Comparison of ENCODE assay signal across 8 mouse cellular contexts in genomic region chr5:111220679-111221380, GRCm38 (mm10).
DNase-seq lines count a peak whose midpoint lies in the region; ATAC-seq lines count a peak whose summit lies in the region.
"Had no signal": no experiment of that assay in that cellular context is flagged by ENCODE, and none has a peak within 500 bp of the region (broad histone marks: within the 10 kb centered on the region; RNA-seq: fewer than 3 reads in every experiment).

No protein-coding gene starts in this region.

- no peaks in the 10 kb centered on the region for H3K9me3 ChIP-seq in lung, embryonic 16.5 days (ENCODE audit: control insufficient read depth, low read length)
- H3K9me3 ChIP-seq in forebrain, embryonic 15.5 days: no peaks in the 10 kb centered on the region
- no peaks in the 10 kb centered on the region for H3K9me3 ChIP-seq in midbrain, embryonic 14.5 days (ENCODE audit: control insufficient read depth, low read length)
- H3K9me3 ChIP-seq: liver, embryonic 13.5 days had no signal

- H3K9ac ChIP-seq in lung, embryonic 16.5 days (ENCODE audit: low read length): no peak overlapping the region
- peak overlapping the region; percentile 8; the same call in 1 of the 2 replicates for H3K9ac ChIP-seq in forebrain, embryonic 15.5 days (replicated peaks)
- H3K9ac ChIP-seq in midbrain, embryonic 14.5 days (replicated peaks; ENCODE audit: low read length): peak overlapping the region; percentile 52
- H3K9ac ChIP-seq: liver, embryonic 13.5 days had no signal

- DNase-seq in lung, postnatal 25 days (ENCODE audit: low spot score): no peak
- peak; percentile 86 for DNase-seq in midbrain, embryonic 14.5 days
- peak; percentile 20 for DNase-seq in yolk sac, embryonic 10.5 days (ENCODE audit: low spot score)
- DNase-seq in cerebellum, postnatal 36 days: no peak
- no peak for DNase-seq in layer of hippocampus, adult 9-10 months (ENCODE audit: low spot score)
- DNase-seq: liver, embryonic 13.5 days had no signal

- peaks cover 13% of the 10 kb centered on the region for H3K4me1 ChIP-seq in lung, embryonic 16.5 days (replicated peaks; ENCODE audit: control insufficient read depth, insufficient read depth, low read length)
- H3K4me1 ChIP-seq in forebrain, embryonic 15.5 days: peaks cover 64% of the 10 kb centered on the region
- H3K4me1 ChIP-seq in midbrain, embryonic 14.5 days (ENCODE audit: control insufficient read depth, insufficient read depth, low read length): peaks cover 59% of the 10 kb centered on the region

- peak; percentile 35; the same call in 1 of the 2 replicates for ATAC-seq in lung, embryonic 16.5 days (ENCODE audit: low read depth)
- ATAC-seq in forebrain, embryonic 15.5 days (replicated peaks): peak; percentile 63
- peak; percentile 83 for ATAC-seq in midbrain, embryonic 14.5 days (ENCODE audit: low FRiP score, low TSS enrichment)

- H3K4me2 ChIP-seq in lung, embryonic 16.5 days (ENCODE audit: low read depth, low read length): no peak overlapping the region
- no peak overlapping the region for H3K4me2 ChIP-seq in forebrain, embryonic 15.5 days (replicated peaks)
- H3K4me2 ChIP-seq in midbrain, embryonic 14.5 days (ENCODE audit: low read length): no peak overlapping the region
- H3K4me2 ChIP-seq: liver, embryonic 13.5 days had no signal

- H3K4me3 ChIP-seq in lung, embryonic 16.5 days (ENCODE audit: low read length): no peak overlapping the region
- H3K4me3 ChIP-seq in forebrain, embryonic 15.5 days: no peak overlapping the region
- H3K4me3 ChIP-seq in midbrain, embryonic 14.5 days (replicated peaks; ENCODE audit: low read depth, low read length): no peak overlapping the region
- H3K4me3 ChIP-seq: liver, embryonic 13.5 days had no signal

- peaks cover 4% of the 10 kb centered on the region; the same call in 1 of the 2 replicates for H3K36me3 ChIP-seq in lung, embryonic 16.5 days (ENCODE audit: control insufficient read depth, insufficient read depth, low read length)
- H3K36me3 ChIP-seq in forebrain, embryonic 15.5 days: peaks cover 24% of the 10 kb centered on the region
- peaks cover 26% of the 10 kb centered on the region for H3K36me3 ChIP-seq in midbrain, embryonic 14.5 days (ENCODE audit: control insufficient read depth, insufficient read depth, low read length)
- H3K36me3 ChIP-seq: liver, embryonic 13.5 days had no signal

- H3K27me3 ChIP-seq in lung, embryonic 16.5 days (ENCODE audit: control insufficient read depth, insufficient read depth, low read depth, low read length): no peaks in the 10 kb centered on the region
- no peaks in the 10 kb centered on the region for H3K27me3 ChIP-seq in forebrain, embryonic 15.5 days
- no peaks in the 10 kb centered on the region for H3K27me3 ChIP-seq in midbrain, embryonic 14.5 days (ENCODE audit: control insufficient read depth, insufficient read depth, low read length)
- H3K27me3 ChIP-seq: liver, embryonic 13.5 days had no signal

- no peak overlapping the region for H3K27ac ChIP-seq in lung, embryonic 16.5 days (ENCODE audit: low read length)
- peak overlapping the region; percentile 88 for H3K27ac ChIP-seq in forebrain, embryonic 15.5 days (replicated peaks)
- H3K27ac ChIP-seq in midbrain, embryonic 14.5 days (replicated peaks; ENCODE audit: low read depth, low read length): peak overlapping the region; percentile 94
- H3K27ac ChIP-seq: liver, embryonic 13.5 days had no signal

- WGBS in lung, embryonic 16.5 days: 62% methylated on average over 16 of the region's 16 CpGs
- 11% methylated on average over 16 of the region's 16 CpGs for WGBS in forebrain, embryonic 15.5 days
- 4% methylated on average over 16 of the region's 16 CpGs for WGBS in midbrain, embryonic 14.5 days

Comparison
In these comparisons a context has a peak if more than half of its experiments do, and no peak if none do; other contexts are left out.
1. DNase-seq: peak in midbrain, embryonic 14.5 days (single experiment) and yolk sac, embryonic 10.5 days (single experiment); none in lung, postnatal 25 days (single experiment), cerebellum, postnatal 36 days (0 of 2) and layer of hippocampus, adult 9-10 months (single experiment).
2. Peak in every context shown above with its lines, with median percentiles within 50 percentile points of each other: ATAC-seq.